Mouse (Mus musculus) fibroblast of lung, adult 2 months (primary cell): ENCODE measurements around the gene Cd151.

ENCODE experiments used
- DNase-seq: peaks from one replicate; pipeline ENCODE4 v3.0.0-alpha.2; 2011; ENCODE audit warnings: low read depth

Cd151 gene

GRCm38 (mm10) chr7:141467230-141468030 is at the start of gene Cd151:
Gene Cd151 (plus strand): TSS chr7:141467392.
- DNase-seq: peak; percentile 79

- no peak for DNase-seq
These were observed 49.2 kb upstream of the Cd151 start for GRCm38 (mm10) chr7:141417731-141418681.

- DNase-seq: no peak
These were observed 48.2 kb upstream of the Cd151 start for GRCm38 (mm10) chr7:141418970-141419369.

GRCm38 (mm10) chr7:141420030-141420702 is 47.0 kb upstream of the Cd151 start:
- no peak for DNase-seq

- DNase-seq: no peak
These were observed 43.4 kb upstream of the Cd151 start for GRCm38 (mm10) chr7:141423811-141424210.

GRCm38 (mm10) chr7:141426948-141427730 is 40.1 kb upstream of the Cd151 start:
- no peak for DNase-seq

- DNase-seq: no peak
These were observed 38.5 kb upstream of the Cd151 start for GRCm38 (mm10) chr7:141428701-141429100.

- no peak for DNase-seq
These were observed 37.9 kb upstream of the Cd151 start, which contains the start of gene Cend1 for GRCm38 (mm10) chr7:141429310-141429709. Gene Cend1 (minus strand): TSS chr7:141429491.

- no peak for DNase-seq
These were observed 37.2 kb upstream of the Cd151 start for GRCm38 (mm10) chr7:141429840-141430584.

GRCm38 (mm10) chr7:141430585-141431240 is 36.5 kb upstream of the Cd151 start:
- no peak for DNase-seq

GRCm38 (mm10) chr7:141431434-141432185 is 35.6 kb upstream of the Cd151 start:
- DNase-seq: no peak

GRCm38 (mm10) chr7:141432186-141432611 is 35.0 kb upstream of the Cd151 start:
- DNase-seq: no peak

GRCm38 (mm10) chr7:141432741-141433516 is 34.3 kb upstream of the Cd151 start:
- no peak for DNase-seq

- no peak for DNase-seq
These were observed 33.4 kb upstream of the Cd151 start for GRCm38 (mm10) chr7:141433517-141434400.

GRCm38 (mm10) chr7:141434464-141434863 is 32.7 kb upstream of the Cd151 start:
- DNase-seq: no peak

- DNase-seq: no peak
These were observed 31.9 kb upstream of the Cd151 start for GRCm38 (mm10) chr7:141435129-141435855.
